Mouse (Mus musculus) cortical plate, adult 2 months (tissue): ENCODE data around the gene Efna1.

Source experiments
- CTCF ChIP-seq: fragments of 200-500 bp; IDR thresholded peaks from 2 replicates; pipeline ENCODE4 v1.5.1; 2011; ENCODE audit warnings: mild to moderate bottlenecking, control low read depth, low read length; ENCODE audit not compliant: insufficient read depth; ENCODE audit errors: extremely low read depth
- POLR2A ChIP-seq: fragments of 200-500 bp; IDR thresholded peaks from 2 replicates; pipeline ENCODE4 v1.6.1; 2011; ENCODE audit warnings: mild to moderate bottlenecking, low read length, control low read depth; ENCODE audit not compliant: insufficient read depth; ENCODE audit errors: extremely low read depth

DNA sequence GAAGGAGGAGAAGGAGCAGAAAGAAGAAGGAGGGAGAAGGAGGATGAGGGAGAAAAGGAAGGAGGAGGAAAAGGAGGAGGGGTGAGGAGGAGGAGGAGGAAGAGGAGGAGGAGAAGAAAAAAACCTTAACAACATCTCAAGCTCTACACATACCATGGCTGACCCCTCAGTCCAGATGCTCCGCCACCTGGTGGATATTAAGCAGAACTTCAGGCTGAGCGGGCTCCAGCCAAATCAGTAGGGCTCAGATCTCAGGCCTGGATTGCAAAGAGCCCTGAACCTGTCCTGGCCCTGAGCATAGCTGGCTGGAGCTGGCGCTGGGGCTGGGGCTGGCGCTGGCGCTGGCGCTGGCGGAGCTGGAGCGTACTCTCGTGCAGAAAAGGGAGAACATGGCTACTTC lies 27.1 kb upstream of the Efna1 start:
- TF ChIP-seq POLR2A, result no peak
- TF ChIP-seq CTCF, result peak; percentile 85
